Mouse (Mus musculus): Measurements from ENCODE around the gene Ptch1.

Gene Ptch1

GRCm38 (mm10) chr13:63540584-63540983 is 32.8 kb downstream of the Ptch1 start:
- no peak for DNase-seq (ENCODE audit: low spot score)

DNA sequence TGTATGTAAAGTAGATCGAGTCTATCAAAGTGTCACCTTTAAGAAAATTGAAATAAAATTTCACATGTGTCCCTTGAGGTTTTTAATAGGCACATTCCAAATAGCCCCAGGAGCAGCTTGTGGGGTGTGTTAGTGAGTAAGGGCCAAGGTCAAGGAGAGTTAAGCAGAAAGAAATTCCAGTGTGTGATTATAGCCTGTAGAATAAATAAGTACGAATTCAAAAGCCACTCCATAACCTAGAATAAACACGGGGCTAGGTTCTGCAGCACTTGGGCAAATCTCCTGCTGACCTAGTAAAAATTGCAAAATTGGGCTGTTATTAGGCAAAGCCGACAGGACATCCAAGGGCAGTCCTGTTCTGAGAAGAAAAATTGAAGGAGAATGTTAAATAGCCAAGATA is 38.4 kb downstream of the Ptch1 start:
- no peak for DNase-seq (ENCODE audit: low spot score)

DNA sequence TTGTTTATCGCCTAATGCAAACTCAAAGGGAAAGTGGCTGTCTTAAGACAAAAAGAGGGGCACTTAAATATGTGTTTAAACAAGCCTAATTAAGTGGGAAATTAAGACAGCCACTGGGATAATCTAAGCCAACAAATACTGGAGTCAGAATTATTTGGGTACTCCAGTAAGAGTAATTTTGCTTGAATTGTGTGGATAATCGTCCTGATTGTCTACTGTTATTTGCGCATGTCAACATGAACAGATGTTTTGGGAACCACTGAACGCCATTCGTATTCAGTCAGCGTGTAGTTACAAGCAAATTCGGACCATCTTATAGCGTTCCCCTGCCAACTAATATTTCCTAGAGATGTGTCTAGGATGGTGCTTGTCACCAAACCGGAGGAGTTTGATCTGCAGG is 42.5 kb downstream of the Ptch1 start:
- no peak for DNase-seq (ENCODE audit: low spot score)

DNA sequence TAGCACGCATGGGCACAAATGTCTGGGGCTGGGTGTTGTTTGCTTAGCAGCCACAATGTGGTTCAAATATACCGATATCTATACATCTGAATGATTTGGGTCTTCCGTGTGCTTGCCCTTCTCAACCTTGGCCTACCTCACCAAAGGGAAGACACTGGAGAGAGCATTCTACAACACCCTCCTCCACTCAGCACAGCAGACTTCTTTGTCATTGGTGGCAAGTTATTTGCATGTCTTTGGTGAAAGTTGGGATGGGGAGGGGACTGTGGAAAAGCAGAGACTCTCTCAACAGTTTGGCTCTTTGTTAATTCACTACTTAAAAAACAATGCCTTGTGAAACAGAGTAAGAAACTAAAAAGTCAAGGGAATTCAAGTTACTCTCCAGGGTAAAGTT is 43.0 kb downstream of the Ptch1 start:
- no peak for DNase-seq (ENCODE audit: low spot score)

DNA sequence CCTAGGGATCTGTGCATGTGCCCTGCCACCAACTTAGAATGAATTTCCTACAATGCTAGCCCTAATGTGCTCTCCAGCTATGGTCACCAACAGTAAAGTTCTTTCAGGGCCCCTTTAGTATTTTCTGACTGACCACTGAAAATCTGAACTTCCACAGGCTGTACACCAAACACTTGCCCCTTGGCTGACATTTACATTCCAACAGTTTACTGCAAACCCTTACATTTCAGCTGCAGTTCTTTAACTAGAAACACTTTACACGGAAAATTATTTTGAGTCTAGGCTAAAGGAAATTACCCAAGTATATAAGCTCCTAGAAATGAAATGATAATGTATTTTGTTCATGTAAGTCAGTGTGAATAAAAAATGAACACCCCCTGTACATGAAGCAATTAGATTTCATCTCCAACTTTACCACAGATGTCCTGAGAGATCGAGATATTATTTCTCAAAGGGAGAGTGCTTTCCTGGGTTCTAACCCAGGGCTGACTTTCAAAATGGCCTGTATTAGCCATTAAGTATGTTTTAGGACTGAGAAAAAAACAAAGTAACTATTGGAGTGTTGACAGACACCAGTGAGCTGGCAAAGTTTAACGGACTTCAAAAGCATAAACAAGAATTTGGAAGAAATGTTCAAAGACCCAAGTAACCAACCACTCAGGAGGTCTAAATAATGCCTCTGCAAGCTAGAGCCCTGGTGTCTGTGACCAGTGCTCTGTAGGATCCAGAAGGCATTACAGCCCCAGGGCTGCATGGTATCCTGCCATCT is 43.6 kb downstream of the Ptch1 start:
- DNase-seq (ENCODE audit: low spot score): no peak

DNA sequence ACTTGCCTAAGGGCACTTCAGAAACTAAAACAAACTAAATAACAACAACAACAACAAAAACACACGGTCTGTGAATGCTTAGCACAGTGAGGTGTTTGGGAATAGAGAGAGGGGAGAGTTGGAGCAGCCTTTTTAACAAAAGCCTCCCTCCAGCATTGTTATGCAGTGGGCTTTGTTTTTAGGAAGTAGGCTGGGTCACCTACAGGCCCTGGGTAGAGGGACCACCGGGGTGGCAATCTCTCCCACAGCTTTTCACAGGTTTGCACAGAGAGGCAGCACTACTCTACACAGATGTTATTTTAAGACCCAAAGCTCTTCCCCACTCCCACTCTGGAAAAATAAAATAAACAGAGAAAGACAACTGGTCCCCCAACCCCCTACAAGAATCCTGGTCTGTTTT is 44.5 kb downstream of the Ptch1 start:
- no peak for DNase-seq (ENCODE audit: low spot score)

GRCm38 (mm10) chr13:63528164-63528675 is 45.2 kb downstream of the Ptch1 start:
- no peak for DNase-seq (ENCODE audit: low spot score)

DNA sequence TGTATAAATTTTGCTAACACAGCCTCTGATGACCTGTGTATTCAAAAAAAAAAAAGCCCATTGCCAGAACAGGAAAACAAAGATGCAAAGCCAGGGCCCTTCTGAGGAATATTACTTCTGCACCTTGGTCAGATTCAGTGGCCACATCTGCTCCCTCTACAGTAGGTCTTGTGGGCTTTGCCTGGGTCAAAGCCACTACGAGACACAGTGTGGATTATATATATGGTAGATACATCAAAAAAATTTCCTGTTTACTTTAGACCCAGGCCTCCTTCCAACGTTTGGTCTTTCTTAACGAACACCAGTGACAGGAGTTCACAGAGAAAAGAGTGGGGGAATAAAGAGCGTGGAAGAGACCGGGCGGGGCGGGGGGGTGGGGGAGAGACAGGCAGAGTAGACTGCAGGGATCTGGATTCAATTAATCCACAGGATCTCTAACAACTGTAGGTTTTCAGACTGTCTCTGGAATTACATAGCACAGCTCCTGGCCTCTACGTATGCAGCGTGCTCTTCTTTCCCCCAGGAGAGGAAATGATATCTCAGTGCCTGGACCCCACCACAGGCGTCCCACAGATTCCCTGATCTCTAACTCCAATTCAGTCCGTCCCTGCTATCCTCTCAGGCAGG is 47.7 kb downstream of the Ptch1 start:
- no peak for DNase-seq (ENCODE audit: low spot score)

DNA sequence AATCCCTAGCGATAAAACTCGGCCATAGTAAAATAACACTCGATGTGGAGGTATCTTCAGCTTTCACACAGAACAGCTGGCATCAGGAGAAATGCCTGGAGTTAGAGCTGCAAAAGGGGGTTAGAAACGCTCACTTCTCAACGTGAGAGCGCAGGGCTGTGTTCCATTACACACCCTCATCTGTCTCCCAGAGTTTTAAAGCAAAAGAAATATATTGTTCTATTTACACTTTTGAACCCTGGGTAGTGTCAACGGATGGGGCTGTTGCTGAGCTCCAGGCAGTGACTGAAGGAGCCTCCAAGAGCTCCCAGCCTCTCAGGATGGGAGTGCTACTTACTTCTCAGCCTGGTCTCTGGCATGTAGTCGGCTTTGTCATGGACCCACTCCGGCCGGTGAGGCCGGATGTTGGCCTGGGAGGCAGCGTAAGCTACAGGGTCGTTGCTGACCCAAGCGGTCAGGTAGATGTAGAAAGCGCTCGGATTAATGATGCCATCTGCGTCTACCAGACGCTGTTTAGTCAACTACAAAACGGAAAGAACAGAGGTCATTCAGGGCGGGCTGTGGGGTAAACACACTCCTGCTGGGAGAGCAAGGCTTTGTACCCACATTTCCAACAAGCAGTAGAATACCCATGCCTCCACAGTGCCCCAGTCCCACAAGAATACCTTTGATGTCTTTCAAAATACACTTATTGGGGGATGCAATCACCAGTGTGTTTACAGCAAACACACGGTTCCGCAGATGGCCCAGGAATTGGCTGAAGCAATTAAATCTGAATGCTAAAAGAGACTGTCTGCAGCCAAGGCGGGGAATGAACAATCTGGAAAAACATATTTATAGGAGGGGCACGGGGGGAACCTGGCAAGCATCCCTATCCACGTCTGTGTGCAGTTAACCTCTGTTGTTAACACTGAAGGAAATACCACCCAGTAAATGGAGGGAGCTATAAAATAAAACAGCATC is 48.5 kb downstream of the Ptch1 start:
- no peak for DNase-seq (ENCODE audit: low spot score)

GRCm38 (mm10) chr13:63524061-63524460 is 49.3 kb downstream of the Ptch1 start:
- peak; percentile 34 for DNase-seq (ENCODE audit: low spot score)

- DNase-seq (ENCODE audit: low spot score): no peak
Observed at GRCm38 (mm10) chr13:63522832-63523231, 50.6 kb downstream of the Ptch1 start.

- no peak for DNase-seq (ENCODE audit: low spot score)
Observed at GRCm38 (mm10) chr13:63520110-63520509, 53.3 kb downstream of the Ptch1 start.

- DNase-seq (ENCODE audit: low spot score): no peak
Observed at GRCm38 (mm10) chr13:63516535-63516934, 56.9 kb downstream of the Ptch1 start.

GRCm38 (mm10) chr13:63515542-63515941 is 57.9 kb downstream of the Ptch1 start:
- no peak for DNase-seq (ENCODE audit: low spot score)

DNA sequence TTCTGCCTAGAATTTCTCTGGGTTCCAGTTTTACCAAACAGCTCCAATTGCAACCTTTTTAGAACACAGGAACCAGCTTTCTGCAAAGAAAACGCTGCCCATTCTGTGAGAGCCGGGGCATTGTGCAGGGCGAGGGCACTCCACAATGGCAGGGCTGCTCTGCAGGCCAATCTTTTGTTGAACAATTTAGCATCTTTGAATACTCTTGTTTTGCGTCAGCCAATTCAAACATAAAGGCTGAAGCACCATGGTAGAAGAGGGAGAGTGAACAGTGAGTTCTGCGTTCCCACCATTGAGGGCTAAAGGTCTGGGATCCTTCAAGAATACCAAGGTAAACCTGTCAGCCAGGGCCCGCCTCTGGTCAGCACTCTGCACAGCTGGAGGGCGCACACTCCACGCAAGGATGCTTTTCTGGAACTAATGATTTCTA is 58.5 kb downstream of the Ptch1 start:
- no peak for DNase-seq (ENCODE audit: low spot score)

DNA sequence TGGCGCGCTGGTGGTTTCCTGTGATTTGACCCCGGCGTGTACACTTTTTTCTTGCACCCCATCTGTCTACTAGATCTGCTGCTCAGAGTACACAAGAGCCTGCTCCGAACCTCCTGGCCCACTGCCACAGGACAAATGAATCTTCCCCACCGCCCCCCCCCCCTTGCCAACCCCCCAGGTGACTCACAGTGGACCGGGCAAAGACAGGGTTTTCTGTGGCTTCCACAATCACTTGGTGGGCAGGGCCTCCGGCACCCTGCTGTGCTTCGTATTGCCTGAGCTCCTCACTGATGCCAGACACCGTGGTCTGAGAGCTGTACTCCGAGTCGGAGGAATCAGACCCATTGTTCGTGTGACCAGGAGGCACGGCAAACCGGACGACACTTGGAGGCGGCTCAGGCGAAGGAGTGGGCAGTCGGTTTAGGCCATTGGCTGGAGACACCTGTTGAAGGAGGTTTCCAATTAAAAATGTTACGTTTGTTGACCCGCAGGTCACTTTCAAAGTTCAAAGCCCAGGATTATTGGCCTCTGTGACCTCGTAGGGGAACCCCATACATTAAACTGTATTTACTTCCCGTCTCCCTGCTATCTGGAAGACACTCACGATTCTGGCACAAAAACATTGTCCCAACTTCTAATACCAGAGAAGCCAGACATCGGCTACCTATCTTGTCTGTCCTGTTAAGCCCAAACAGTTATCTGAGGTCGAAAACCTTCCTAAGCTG is 59.9 kb downstream of the Ptch1 start:
- DNase-seq (ENCODE audit: low spot score): no peak

DNA sequence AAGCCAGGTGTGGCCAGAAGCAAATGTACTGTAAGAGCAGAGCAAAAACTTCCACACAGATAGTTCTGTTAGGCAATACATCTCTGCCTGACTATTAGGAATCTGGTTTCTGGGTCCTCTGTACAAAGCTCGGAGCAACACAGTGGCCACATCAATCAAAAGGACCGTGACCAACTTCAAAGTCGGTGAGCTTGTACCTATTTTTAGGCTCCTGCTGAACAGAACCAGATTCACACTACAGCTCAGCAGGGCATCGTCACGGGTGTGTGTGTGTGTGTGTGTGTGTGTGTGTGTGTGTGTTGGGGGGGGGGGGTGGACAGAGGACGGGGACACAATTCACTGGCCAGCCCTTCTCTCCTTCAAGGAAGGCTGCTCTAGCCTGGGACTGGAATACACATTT is 61.0 kb downstream of the Ptch1 start:
- no peak for DNase-seq (ENCODE audit: low spot score)

GRCm38 (mm10) chr13:63507821-63508220 is 65.6 kb downstream of the Ptch1 start:
- no peak for DNase-seq (ENCODE audit: low spot score)

GRCm38 (mm10) chr13:63507001-63507556 is 66.3 kb downstream of the Ptch1 start:
- DNase-seq (ENCODE audit: low spot score): no peak

GRCm38 (mm10) chr13:63506364-63506763 is 67.0 kb downstream of the Ptch1 start:
- DNase-seq (ENCODE audit: low spot score): no peak

- DNase-seq (ENCODE audit: low spot score): no peak
Observed at GRCm38 (mm10) chr13:63502391-63502790, 71.0 kb downstream of the Ptch1 start.

All from urinary bladder, postnatal 14 days (tissue).